Mouse (Mus musculus): ENCODE data around the gene Slc9a3r2. TPM values are rescaled to one million over a fixed set of nuclear protein-coding genes. Genes with fewer than 3 reads are reported as not detected.
"Not testable (repeated sequence)": the region's sequence is repeated elsewhere in the genome, so short reads cannot be mapped to it uniquely, and the experiment has no call there.

The Slc9a3r2 gene
- total RNA-seq, 4 experiments from 2014 or later: 87.7 to 110 (median 101) TPM

GRCm38 (mm10) chr17:24667416-24667815 is 17.3 kb upstream of the Slc9a3r2 start:
- peak; percentile 55 for DNase-seq (ENCODE audit: low spot score)

GRCm38 (mm10) chr17:24667011-24667410 is 16.9 kb upstream of the Slc9a3r2 start:
- DNase-seq (ENCODE audit: low spot score): not testable (repeated sequence)

GRCm38 (mm10) chr17:24658017-24658758 is 8.1 kb upstream of the Slc9a3r2 start, which contains the start of gene Npw:
Gene Npw, minus strand, starts transcription at chr17:24658457.
- no peak for DNase-seq (ENCODE audit: low spot score)

GRCm38 (mm10) chr17:24654969-24655368 is 4.8 kb upstream of the Slc9a3r2 start:
- no peak for DNase-seq (ENCODE audit: low spot score)

- DNase-seq (ENCODE audit: low spot score): peak; percentile 78
Measured at GRCm38 (mm10) chr17:24653967-24654710, 4.0 kb upstream of the Slc9a3r2 start.

GRCm38 (mm10) chr17:24651835-24652234 is 1.7 kb upstream of the Slc9a3r2 start:
- no peak for DNase-seq (ENCODE audit: low spot score)

GRCm38 (mm10) chr17:24650766-24651165 is 639 bp upstream of the Slc9a3r2 start:
- DNase-seq (ENCODE audit: low spot score): no peak

- no peak for DNase-seq (ENCODE audit: low spot score)
Measured at GRCm38 (mm10) chr17:24649581-24650069, 502 bp downstream of the Slc9a3r2 start.

GRCm38 (mm10) chr17:24648731-24649377 is 1.3 kb downstream of the Slc9a3r2 start:
- DNase-seq (ENCODE audit: low spot score): no peak

- no peak for DNase-seq (ENCODE audit: low spot score)
Measured at GRCm38 (mm10) chr17:24647493-24647892, 2.6 kb downstream of the Slc9a3r2 start.

GRCm38 (mm10) chr17:24646381-24646780 is 3.7 kb downstream of the Slc9a3r2 start:
- DNase-seq (ENCODE audit: low spot score): no peak

- DNase-seq (ENCODE audit: low spot score): peak; percentile 83
Measured at GRCm38 (mm10) chr17:24645916-24646315, 4.2 kb downstream of the Slc9a3r2 start.

- peak; percentile 84 for DNase-seq (ENCODE audit: low spot score)
Measured at GRCm38 (mm10) chr17:24644875-24645721, 5.0 kb downstream of the Slc9a3r2 start.

GRCm38 (mm10) chr17:24644030-24644715 is 6.0 kb downstream of the Slc9a3r2 start:
- no peak for DNase-seq (ENCODE audit: low spot score)

- no peak for DNase-seq (ENCODE audit: low spot score)
Measured at GRCm38 (mm10) chr17:24642791-24643343, 7.3 kb downstream of the Slc9a3r2 start.

GRCm38 (mm10) chr17:24641944-24642343 is 8.2 kb downstream of the Slc9a3r2 start:
- no peak for DNase-seq (ENCODE audit: low spot score)

- DNase-seq (ENCODE audit: low spot score): no peak
Measured at GRCm38 (mm10) chr17:24640581-24640980, 9.5 kb downstream of the Slc9a3r2 start.

GRCm38 (mm10) chr17:24640119-24640518 is 10.0 kb downstream of the Slc9a3r2 start:
- DNase-seq (ENCODE audit: low spot score): no peak

GRCm38 (mm10) chr17:24639571-24639988 is 10.5 kb downstream of the Slc9a3r2 start:
- no peak for DNase-seq (ENCODE audit: low spot score)

GRCm38 (mm10) chr17:24638840-24639239 is 11.3 kb downstream of the Slc9a3r2 start:
- DNase-seq (ENCODE audit: low spot score): peak; percentile 68

Data from heart, adult 8-10 months (tissue).